Mouse (Mus musculus): ENCODE data around the gene Gnaq.
A peak's percentile ranks its signal among the peaks of the same experiment; 100 is the strongest.

Gnaq gene

DNA sequence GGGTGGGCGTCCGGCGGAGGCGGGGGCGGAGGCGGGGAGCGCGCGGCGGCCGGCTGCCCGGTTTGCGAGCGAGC is at the start of gene Gnaq:
Gene Gnaq, plus strand, starts transcription at position 41 of the 74 bp plus-strand sequence.
- no peak for DNase-seq

DNA sequence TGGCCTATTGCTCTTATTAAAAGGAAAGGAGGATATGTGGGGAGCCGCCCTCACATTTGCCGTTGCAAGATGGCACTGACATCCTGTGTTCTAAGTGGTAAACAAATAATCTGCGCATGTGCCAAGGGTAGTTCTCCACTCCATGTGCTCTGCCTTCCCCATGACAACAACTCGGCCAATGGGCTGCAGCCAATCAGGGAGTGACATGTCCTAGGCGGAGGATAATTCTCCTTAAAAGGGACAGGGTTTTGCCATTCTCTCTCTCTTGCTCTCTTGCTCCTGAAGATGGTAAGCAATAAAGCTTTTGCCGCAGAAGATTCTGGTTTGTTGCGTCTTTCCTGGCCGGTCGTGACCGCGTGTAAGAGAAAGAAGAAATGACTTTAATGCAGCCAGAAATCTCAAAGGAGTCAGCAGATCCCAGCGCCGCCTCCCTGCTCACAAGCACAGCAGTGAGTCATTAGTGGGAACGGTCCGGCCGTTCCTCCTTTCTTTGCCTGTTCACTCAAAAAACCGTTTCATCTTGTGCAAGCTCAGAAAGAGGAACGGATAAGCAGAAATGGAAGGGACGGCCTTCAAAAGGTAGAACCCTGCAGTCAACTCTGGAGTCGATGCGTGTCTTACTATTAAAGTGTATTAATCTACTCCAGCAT is 48.5 kb upstream of the Gnaq start:
- peak; percentile 13 to 23 for DNase-seq

DNA sequence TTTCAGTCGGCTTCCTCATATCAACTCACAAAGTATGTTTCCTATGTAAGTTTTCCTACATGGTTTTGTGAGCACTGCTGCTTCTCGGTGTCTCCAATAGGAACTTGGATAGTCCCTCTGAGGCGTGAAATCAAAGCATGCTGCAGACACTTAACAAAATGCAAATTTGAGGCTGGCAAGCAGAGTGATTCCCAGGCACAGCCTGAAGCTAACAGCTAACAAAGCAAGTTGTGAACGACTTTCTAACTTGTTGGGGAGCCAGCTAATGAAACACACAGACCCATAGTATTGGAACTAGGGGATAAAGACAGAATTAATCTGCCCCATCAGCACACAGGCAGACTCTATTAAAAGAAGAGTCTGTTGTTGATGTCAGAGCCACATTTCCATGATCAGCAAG is 47.4 kb upstream of the Gnaq start:
- DNase-seq: no peak

DNA sequence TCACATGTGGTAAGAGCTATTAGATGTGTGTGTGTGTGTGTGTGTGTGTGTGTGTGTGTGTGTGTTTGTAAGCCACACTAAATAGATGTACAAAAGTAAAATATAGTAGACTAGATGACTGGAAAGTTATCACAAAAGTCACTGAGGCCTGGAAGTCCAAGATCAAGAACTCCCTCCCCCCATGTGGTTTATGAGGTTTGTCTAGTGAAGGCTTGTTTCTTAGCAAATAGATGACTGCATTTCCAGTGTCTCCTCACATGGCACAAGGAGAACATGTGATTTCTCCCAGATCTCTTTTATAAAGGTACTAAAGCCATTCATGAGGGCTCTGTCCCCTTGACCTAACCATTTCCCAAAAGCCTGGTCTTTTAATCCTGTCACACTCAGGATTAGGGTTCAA is 46.5 kb upstream of the Gnaq start:
- DNase-seq: no peak

DNA sequence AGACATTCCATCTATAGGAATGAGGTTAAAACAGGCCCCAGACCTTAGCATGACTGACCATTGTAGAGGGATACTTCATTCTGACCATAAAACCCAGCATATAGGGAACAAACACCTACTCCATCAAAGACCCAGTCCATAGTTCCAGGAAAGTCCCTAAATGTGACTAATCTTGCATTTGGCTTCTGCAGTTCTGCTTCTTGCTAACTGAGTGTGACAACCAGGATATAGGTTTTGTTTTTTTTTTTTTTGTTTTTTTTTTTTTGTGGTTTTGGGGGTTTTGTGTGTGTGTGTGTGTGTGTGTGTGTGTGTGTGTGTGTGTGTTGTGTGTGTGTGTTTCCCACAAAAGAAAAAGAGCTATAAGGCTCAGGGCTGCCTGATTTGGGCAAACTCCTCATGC is 46.0 kb upstream of the Gnaq start:
- no peak for DNase-seq

DNA sequence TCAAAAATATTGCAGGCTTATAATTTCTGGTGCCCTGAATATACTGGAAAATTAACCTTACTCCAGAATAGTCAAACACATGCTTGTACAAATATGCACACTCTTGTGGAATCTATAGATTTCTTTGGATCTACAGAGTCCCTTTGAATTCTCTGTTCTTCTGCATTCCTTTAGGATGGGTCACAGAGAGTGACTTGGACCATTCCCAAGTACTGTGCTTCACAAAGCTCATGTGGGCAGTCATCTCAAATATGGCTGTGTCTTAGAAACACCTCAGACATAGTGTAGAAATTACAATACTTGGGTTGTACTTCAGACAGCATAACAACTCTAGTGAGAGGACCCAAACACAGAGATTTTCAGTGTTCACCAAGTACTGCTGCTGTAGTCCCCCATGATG is 45.2 kb upstream of the Gnaq start:
- no peak for DNase-seq

DNA sequence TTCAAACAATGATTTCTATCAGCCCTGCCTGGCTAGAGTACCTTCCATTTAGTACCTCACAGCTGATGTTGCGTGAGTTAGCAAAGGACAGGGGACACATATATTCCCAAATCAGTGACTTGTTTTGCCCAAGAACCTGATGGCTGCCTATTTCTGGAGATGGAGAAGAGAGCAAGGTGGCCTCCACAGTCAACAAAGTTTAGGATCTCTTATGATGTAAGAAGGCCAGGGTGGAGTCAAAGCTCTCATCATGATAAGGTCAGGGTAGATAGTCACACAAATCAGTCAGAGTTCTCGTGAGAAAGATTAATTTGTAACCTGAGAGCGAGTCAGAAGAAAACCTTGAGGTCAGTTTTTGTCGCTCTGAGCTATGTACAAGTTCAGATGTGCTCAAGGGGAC is 39.0 kb upstream of the Gnaq start:
- DNase-seq: no peak

DNA sequence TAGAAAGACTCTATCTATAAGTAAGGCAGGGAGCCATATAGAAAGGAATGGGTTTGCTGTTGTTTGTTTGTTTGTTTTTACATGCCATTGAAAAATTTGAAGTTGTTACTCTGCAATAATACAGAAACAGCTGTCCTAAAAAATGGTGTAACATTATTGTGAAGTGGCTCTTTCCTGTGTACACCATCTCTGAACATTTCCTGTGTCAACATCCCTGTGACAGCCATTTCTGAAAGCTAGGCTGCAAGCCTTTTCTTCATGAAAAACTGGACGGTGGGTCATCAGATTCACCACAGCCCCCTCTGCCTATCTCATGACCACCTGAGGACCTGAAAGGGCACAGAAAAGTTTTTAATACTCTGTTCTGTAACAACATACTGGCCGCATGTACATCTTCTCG is 22.7 kb upstream of the Gnaq start:
- no peak for DNase-seq

DNA sequence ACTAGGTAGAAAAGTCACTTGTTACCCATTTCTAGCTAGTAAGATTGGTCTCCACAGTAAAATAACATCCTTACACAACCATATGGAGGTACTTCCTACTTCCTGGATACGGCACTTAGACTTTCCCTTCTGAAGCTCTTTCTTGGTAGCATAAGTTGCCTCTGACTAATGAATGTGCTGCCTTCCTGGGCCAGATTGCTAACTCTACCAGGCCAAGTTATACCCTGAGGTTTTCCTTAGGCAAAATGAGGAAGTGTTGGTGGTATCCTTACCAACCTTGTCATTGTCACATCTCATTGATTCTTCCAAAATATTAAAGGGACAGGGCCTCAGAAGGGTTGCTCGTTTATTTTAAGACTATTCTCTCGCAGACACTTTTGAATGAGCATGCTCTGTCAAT is 22.0 kb upstream of the Gnaq start:
- DNase-seq: no peak

DNA sequence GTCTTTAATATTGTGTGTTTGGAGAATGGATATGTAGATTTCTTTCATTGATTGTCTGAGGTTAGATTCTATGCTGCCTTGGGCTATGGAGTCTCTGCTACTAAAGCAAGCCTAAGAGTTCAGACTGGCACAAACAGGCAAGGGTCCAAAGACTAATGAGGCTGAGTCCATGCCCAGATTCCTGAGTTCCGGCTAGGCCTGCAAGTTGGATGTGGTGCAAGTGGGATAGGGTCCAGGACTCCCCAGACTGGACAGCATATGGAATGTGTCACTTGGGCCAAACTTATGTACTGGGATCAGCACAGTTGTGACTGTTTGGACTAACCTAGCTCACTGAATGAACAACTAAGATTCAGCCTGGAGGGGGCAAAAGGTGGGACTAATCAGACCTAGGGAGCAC is 19.3 kb upstream of the Gnaq start:
- no peak for DNase-seq

DNA sequence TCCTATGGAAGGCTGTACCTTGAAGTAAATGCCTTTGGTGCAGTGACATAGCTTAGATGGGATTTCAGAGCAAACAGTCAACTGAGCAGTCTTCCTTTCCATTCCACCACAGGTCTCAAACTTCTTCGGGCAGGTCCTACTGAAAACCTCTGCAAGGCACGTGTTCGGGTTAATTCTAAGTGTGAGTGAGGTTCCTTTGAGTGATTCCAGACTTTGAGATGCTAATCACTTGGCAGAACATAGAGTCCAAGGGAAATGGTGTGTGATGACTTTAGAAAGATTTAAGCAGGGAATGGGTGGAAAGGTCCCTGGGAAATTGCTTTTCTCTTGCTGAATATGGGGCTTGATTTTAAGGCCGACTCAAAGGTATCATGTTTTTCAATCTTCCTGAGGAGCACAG is 14.2 kb upstream of the Gnaq start:
- no peak for DNase-seq

DNA sequence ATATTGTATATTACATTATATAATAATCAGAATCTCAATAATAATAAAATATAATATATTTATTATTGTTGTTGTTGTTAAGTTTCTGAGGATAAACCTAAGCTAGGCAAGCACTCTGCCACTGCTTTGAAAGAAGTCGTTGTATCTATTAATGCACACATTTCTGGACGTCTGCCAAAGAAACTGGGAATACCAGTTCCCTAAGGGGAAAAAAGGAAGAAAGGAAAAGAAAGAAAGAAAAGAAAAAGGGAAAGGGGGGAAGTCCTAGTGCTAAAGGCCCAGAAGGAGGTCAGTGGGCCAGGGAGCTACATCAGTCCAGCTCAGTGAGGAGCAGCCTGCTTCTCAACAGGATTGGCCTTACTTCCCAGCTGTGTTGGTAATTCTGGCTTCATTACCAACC is 11.3 kb upstream of the Gnaq start:
- no peak for DNase-seq

DNA sequence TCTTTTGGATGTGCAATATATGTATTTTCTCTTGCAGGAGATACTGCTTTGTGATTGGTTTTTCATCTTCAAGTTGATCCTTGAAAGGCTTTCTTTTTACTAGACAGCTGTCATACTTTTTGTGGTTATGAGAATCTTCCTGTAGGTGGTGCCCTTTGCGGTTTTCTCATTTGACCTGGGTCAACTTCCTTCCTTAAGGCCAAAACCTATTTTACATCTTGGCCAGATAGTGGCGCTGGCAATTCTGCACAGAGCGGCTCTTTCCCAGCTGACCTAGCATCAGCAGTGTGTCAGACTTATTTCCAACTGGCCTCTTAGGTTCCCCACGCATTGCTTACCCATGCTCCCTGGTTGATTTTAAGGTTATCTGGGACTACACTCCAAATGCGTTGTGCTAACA is 3.9 kb upstream of the Gnaq start:
- peak; percentile 27 to 51 for DNase-seq

DNA sequence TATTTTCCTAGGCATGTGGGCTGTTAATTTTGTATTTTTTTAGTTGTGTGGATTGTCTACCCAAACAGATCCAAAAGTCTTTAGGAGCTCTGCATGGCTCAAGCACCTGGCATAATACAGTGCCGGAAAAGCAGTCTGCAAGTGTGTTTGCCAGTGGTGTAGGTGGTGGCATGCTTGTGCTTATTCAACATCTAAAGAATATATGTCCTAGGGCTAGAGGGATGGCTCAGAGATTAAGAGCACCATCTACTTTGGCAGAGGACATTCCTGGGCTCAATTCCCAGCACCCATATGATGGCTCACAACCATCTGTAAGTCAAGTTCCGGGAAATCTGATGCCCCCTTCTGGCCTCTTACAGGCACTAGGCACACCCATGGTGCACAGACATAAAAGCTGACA is 3.5 kb upstream of the Gnaq start:
- DNase-seq: no peak

DNA sequence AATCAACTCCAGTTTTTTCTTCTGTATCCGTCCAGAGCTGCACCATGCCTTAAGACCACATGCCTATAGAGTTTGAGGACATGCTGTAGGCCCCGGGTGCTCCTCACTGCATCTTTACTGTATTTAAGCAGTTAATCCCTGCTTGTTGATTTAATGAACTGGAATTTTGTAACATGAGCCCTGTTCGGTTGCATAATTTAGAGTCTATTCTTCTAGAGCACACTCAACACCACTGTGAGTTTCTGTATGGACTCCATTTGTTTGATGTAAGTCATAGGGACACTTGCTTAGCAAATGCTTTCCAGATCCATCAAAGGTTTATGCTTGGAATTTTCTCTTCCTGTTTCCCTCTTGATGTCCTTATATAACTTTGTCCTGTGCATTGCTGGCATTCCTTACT is 2.2 kb upstream of the Gnaq start:
- DNase-seq: no peak

DNA sequence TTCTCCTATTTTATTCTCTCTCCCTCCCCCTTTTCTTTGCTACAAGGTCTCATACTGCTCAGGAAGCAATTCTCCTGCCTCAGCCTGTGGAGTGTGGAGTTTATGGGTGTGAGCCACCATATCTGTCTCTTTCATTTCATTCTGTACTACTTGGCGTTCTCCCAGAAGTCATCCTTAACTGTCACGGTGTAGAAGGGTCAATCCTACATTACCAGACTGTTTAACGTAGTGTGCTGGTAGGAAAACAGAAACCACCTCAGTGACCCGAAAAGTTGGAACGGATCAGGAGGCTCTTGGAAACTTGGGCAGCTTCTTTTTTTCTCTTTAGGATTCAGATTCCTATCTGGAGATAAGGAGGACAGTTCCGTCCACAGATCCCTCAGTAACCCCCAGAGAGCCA is 800 bp upstream of the Gnaq start:
- no peak for DNase-seq

DNA sequence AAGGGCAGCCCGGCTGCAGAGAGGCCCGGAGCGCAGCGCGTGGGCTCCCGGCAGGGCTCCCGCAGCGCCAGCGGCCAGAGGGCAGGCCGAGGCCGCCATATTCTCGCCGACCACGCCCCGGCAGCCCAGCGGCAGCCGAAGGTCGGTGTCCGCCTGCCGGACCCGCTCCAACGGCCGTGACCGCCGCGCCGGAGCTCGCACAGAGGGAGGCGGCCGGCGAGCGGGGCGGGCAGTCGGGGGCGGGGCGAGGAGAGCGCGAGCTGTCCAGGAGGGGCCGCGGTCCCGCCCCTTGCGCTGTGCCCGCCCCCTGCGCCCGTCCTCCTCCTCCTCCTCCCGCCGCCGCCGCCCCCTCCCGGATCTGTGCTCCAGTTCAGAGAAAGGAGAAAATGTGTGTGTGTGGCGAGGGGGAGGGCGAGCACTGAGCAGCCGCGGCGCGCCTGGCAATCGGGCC is 266 bp upstream of the Gnaq start:
- DNase-seq: peak; percentile 87 to 89

DNA sequence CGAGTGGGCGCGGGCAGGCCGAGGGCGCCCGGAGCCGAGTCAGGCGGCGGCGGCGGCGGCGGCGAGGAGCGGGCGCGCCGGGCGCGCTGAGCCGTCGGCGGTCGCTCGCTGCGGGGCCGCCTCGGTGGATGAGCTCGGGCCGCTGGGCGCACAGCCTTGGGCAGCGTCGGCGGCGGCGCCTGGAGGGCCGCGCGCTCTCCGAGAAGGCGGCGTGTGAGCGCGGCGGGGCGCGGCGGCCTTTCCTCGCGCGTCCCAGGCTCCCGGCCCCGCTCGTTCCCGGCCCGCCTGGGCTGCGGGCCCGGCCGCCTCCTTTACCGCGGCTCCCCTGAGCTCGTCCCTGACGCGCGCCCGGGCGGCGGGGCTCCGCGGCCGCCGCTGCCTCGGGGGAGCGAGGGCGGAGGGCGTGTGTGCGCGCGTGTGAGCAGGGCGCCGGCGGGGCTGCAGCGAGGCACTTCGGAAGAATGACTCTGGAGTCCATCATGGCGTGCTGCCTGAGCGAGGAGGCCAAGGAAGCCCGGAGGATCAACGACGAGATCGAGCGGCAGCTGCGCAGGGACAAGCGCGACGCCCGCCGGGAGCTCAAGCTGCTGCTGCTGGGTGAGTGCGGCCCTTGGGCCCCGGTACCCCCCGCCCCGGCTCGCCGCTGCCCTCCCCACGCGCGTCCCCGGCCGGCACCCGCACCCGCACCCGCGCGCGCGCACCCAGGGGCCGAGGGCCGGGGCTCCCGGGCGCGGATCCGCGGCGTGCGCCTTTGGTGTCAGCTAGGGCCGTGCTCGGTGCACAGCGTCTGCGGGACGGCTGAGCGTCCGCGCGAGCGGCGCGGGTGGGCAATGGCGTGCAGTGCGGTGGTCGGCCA is 462 bp downstream of the Gnaq start:
- peak; percentile 50 to 64 for DNase-seq

DNA sequence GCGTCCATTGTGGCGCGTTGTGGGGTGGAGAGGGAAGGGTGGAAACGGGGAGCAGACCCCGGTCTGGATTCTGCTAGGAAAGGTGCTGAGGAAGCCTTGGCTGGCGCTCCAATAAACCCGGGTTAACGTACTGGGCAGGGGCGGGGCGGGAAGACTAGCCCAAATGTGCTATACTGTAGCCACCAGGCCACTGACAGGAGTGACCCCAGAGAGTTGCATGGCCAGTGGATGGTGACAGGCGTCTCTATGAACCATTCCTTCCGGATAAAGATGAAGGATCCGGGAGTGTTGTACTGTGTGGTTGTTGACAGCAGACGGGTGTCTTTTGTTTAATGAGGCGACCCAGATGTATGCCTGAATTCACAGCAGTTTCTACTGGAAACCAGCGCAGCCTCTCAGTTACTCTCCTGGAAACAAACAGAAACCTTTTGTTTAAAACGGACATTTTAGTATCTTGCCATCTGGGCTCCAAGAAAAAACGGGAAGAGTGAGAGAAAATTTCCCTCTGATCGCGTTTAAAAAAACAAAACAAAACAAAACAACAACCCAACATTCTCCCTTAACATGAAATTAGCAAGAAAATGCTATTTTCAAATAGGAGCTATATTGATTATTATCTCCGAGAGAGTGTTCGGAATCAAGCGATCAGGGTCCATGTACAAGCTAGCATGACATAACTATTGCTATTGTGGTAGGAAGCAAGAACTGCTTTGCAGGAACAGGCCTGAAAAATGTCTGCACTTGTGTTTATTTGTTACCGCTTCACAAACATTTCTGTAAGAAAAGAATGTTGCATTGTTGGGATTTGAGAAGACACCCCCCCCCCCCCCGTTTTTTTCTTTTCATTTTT is 1.3 kb downstream of the Gnaq start:
- DNase-seq: no peak

DNA sequence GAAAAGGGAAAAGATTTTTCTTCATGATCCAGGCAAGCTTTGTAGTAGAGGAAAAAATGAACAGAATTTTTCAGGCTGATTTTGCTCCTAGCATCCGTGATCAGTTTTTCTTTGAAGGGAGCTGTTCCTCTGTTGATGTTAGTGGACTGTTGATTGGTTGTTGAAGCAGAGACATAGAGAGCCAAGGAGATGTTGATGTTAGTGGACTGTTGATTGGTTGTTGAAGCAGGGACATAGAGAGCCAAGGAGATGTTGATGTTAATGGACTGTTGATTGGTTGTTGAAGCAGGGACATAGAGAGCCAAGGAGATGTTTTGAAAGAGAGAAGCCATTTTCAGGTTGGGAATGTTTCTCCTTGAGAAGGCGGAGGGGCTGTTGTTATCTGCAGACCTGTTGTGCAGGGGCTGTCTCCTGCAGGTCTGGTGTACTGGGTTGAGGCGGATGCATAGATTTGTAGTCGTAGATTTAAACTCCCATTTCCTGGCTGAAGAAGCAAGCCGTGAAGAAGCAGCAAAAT is 5.5 kb downstream of the Gnaq start:
- no peak for DNase-seq

DNA sequence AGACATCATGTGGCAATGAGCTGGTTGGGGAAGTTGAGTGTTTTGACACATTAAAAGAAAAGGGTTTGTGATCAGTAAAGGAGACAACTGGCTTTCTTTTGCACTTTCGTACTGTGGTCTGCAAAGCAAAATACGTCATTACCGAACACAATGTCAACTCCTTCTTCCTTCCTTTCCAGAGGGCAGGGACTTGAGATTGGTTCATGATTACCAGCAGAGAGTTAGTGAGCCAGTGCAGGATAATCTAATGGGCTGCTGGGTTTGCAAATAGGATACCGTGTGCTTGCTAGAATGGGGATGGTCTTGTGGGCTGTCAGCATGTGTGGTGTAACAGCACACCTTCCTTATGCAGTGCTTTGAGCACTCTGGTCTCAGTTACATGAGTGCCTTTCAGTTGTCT is 8.1 kb downstream of the Gnaq start:
- DNase-seq: no peak

DNA sequence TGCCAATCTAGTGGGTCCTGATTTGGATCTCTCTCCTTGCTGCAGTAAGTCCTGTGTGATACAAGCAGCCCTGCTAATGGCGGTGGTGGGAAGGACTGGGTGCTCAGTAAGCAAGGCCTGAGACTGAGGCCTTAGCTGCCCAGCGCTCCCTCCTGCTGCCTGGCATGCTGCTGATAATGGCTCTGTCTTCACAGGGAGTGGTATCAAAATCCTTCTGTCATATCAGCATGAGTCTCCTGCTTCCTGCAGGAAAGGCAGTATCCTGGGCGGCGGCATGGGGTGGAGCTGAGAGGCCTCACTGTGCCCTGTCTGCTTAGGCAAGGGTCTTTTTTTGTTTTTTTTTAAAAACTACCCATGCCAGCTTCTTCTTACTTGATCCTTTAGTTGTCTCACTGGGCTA is 9.2 kb downstream of the Gnaq start:
- no peak for DNase-seq

DNA sequence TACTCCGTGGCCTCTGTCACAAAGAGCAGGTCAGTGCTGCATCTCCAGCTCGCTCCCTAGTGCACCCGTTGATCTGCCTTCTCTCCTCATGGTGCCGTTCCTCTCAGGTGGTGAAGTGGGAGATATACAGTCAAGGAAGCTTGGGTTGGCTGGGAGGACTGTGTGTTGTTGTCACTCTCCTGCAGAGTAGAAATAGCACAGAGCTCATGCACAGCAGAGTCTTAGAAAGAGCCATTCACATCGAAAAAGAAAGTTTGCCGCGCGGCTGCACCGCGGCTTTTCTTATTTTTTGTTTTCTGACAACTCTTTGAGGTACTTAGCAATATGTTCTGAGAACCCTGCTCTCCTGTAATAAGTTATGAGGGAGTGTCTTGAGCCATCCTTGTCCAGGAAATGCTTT is 10.4 kb downstream of the Gnaq start:
- no peak for DNase-seq

DNA sequence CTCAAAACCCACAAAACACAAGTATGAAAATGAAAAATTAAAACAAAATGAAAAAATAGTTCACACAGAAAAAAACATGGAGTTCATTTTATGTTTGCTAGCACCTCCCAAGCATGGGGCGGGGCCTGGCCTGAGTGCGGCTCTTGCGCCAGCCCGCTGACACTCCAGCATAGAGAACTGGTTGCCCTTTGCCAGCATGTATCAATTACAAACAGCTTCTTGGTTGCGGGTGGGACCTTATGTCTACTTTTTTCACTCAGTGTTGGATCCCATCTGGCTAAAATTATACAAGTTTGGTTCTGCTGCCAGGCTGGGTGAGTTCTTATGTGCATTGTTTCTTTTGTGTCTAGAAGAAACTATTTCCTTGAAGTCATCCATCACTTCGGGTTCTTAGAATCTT is 14.8 kb downstream of the Gnaq start:
- DNase-seq: no peak
